Mouse (Mus musculus): ENCODE measurements around the gene Mepe. TPM values are rescaled to one million over a fixed set of nuclear protein-coding genes. Genes with fewer than 3 reads are reported as not detected.

Gene Mepe
- polyA plus RNA-seq, 1 experiment from 2014 or later: not detected

DNA sequence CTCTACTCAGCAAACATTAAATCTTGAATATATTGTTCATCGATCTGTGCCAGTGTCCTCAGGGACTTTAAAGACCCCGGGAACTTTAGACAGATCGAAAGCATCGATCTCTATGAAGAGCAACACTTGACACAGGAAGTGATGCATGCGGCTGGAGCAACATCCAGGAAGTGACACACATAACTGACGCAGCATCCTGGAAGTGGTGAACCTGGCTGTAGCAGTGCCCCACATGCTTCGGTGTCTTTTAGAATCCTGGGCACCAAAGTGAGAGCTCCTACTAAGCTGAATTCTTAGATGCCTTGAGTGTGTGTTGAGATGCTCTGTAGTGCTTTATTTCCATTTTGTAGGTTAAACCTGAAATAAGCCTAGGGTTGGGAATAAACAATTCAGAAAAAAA lies 59.4 kb downstream of the Mepe start:
- H3K4me3 ChIP-seq: no peak overlapping the region
- no peak overlapping the region for H3K27ac ChIP-seq
- H3K9me3 ChIP-seq: no peaks in the 10 kb centered on the region
- no peaks in the 10 kb centered on the region for H3K27me3 ChIP-seq
- 92% methylated on average over 7 of the region's 7 CpGs for WGBS
- no peaks in the 10 kb centered on the region for H3K36me3 ChIP-seq
- H3K9ac ChIP-seq: no peak overlapping the region
- no peak for ATAC-seq (ENCODE audit: insufficient number of reproducible peaks, insufficient read depth, low FRiP score, low TSS enrichment, low read depth)
- H3K4me2 ChIP-seq: no peak overlapping the region
- peaks cover 4% of the 10 kb centered on the region; the same call in 1 of the 2 replicates for H3K4me1 ChIP-seq

DNA sequence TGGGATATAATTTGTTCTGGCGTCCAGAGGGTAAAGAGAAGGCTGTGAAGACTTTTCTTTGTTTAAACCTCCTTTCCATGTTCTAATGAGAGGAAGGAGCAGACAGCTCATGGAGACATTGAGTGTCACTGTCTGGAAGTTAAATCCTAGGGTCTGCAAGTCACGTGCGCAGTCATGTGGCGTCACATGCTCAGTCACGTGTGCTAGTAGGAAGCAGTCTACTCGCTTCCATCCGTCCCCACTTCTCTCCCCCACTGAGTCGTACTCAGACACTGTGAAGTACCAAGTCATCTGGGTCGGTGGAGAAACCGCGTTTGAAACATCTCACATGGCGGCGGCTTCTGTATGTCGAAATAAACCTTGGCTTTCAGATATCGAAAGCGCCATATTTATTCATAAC lies 60.4 kb downstream of the Mepe start:
- no peak overlapping the region for H3K27ac ChIP-seq
- 89% methylated on average over 16 of the region's 16 CpGs for WGBS
- peaks cover 4% of the 10 kb centered on the region; the same call in 1 of the 2 replicates for H3K4me1 ChIP-seq
- no peak overlapping the region for H3K4me3 ChIP-seq
- ATAC-seq (ENCODE audit: insufficient number of reproducible peaks, insufficient read depth, low FRiP score, low TSS enrichment, low read depth): no peak
- H3K27me3 ChIP-seq: no peaks in the 10 kb centered on the region
- no peak overlapping the region for H3K4me2 ChIP-seq
- H3K36me3 ChIP-seq: no peaks in the 10 kb centered on the region
- H3K9ac ChIP-seq: no peak overlapping the region
- no peaks in the 10 kb centered on the region for H3K9me3 ChIP-seq

- Histone ChIP-seq H3K36me3 (no peaks in the 10 kb centered on the region), H3K4me1 (peaks cover 6% of the 10 kb centered on the region; the same call in 1 of the 2 replicates), H3K27ac (no peak overlapping the region), H3K9me3 (no peaks in the 10 kb centered on the region), H3K4me3 (no peak overlapping the region), H3K4me2 (no peak overlapping the region), H3K9ac (no peak overlapping the region), H3K27me3 (no peaks in the 10 kb centered on the region)
- no peak for ATAC-seq (ENCODE audit: insufficient number of reproducible peaks, insufficient read depth, low FRiP score, low TSS enrichment, low read depth)
- 61% methylated on average over 5 of the region's 5 CpGs for WGBS
These were observed 61.8 kb downstream of the Mepe start for GRCm38 (mm10) chr5:104386908-104387307.

Small RNA genes lying within 50 kb of the gene (microRNA-seq; reads per million reads assigned to microRNA genes)
- gene Gm23616: not detected

Other genes with a start within 250 kb of the Mepe start
- not detected in 2 replicates for gene Gm17660, start 247.7 kb upstream of the Mepe start, polyA plus RNA-seq (2015; fragmentation: Nextera tagmentation; extraction: Ambion mirVana)
- 46.6 and 53.7 TPM in 2 replicates for gene Sparcl1, start 211.6 kb upstream of the Mepe start, polyA plus RNA-seq (2015; fragmentation: Nextera tagmentation; extraction: Ambion mirVana)
- 0.04 TPM in 1 of 2 replicates, not detected in the other for gene Dspp, start 154.6 kb upstream of the Mepe start, polyA plus RNA-seq (2015; fragmentation: Nextera tagmentation; extraction: Ambion mirVana)
- gene Dmp1, start 122.7 kb upstream of the Mepe start, polyA plus RNA-seq (2015; fragmentation: Nextera tagmentation; extraction: Ambion mirVana): 1.00 and 1.5 TPM in 2 replicates
- 239 and 390 TPM in 2 replicates for gene Ibsp, start 26.2 kb upstream of the Mepe start, polyA plus RNA-seq (2015; fragmentation: Nextera tagmentation; extraction: Ambion mirVana)
- 6.1 and 9.8 TPM in 2 replicates for gene Spp1, start 109.8 kb downstream of the Mepe start, polyA plus RNA-seq (2015; fragmentation: Nextera tagmentation; extraction: Ambion mirVana)
- 20.2 and 22.4 TPM in 2 replicates for gene Pkd2, start 134.1 kb downstream of the Mepe start, polyA plus RNA-seq (2015; fragmentation: Nextera tagmentation; extraction: Ambion mirVana)
- 15.5 and 16.6 TPM in 2 replicates for gene BC005561, start 183.0 kb downstream of the Mepe start, polyA plus RNA-seq (2015; fragmentation: Nextera tagmentation; extraction: Ambion mirVana)